Mouse (Mus musculus): Measurements from ENCODE around the gene Lyrm9. TPM values are rescaled to one million over a fixed set of nuclear protein-coding genes. Genes with fewer than 3 reads are reported as not detected.

The Lyrm9 gene
- 7.6 and 15.3 TPM in 2 replicates for polyA plus RNA-seq (2012; rRNA removed)

- Histone ChIP-seq H3K4me1 (ENCODE audit: control insufficient read depth, insufficient read depth, low read length) (peaks cover 5% of the 10 kb centered on the region), H3K4me3 (replicated peaks; ENCODE audit: extremely low read depth, low read depth, low read length) (peak within 1 kb of the TSS; percentile 54)
- TF ChIP-seq POLR2A (IDR thresholded peaks at IDR 0.05; ENCODE audit: borderline replicate concordance, extremely low read depth, low read depth, low read length) (peak; percentile 66; the same call in 1 of the 2 replicates), CTCF (IDR thresholded peaks at IDR 0.05; ENCODE audit: insufficient read depth, low read length) (peak; percentile 56)
- DNase-seq = peak; percentile 99
- WGBS = under 1% methylated on average over 50 of the region's 51 CpGs
Measured at GRCm38 (mm10) chr11:78826442-78827013, at the start of gene Lyrm9. Gene Lyrm9 (plus strand): TSS chr11:78826584.

GRCm38 (mm10) chr11:78777851-78778680 lies 48.3 kb upstream of the Lyrm9 start:
- H3K4me3 ChIP-seq (replicated peaks; ENCODE audit: extremely low read depth, low read depth, low read length) = no peak overlapping the region
- WGBS = 64% methylated on average over 10 of the region's 10 CpGs
- DNase-seq = no peak
- no peak for TF ChIP-seq POLR2A (IDR thresholded peaks at IDR 0.05; ENCODE audit: borderline replicate concordance, extremely low read depth, low read depth, low read length)
- no peak for TF ChIP-seq CTCF (IDR thresholded peaks at IDR 0.05; ENCODE audit: insufficient read depth, low read length)
- no peaks in the 10 kb centered on the region for H3K4me1 ChIP-seq (ENCODE audit: control insufficient read depth, insufficient read depth, low read length)

- Histone ChIP-seq H3K4me3 (replicated peaks; ENCODE audit: extremely low read depth, low read depth, low read length) (no peak overlapping the region), H3K4me1 (ENCODE audit: control insufficient read depth, insufficient read depth, low read length) (no peaks in the 10 kb centered on the region)
- no peak for DNase-seq
- TF ChIP-seq POLR2A (IDR thresholded peaks at IDR 0.05; ENCODE audit: borderline replicate concordance, extremely low read depth, low read depth, low read length) (no peak), CTCF (IDR thresholded peaks at IDR 0.05; ENCODE audit: insufficient read depth, low read length) (no peak)
- WGBS = 90% methylated on average over 3 of the region's 3 CpGs
Measured at GRCm38 (mm10) chr11:78780002-78780401, 46.4 kb upstream of the Lyrm9 start.

DNA sequence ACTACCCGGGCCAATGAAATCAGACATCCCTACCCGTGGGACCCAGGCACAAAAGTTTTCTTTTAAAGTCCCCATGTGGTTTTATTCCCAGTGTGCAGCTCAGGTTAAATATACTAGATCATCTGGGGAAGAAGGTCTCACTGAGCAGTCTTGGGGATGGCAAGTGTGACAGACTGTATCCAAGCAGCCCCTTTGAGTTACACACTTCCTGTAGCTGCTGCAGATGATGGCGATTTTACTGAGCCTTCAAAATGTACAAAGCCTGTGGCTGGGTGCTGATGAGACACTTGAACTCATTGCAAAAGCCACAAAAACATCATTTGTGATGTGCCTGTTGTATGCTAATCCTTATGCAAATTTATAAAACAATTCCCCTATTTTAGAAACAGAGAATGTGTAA lies 45.8 kb upstream of the Lyrm9 start:
- H3K4me3 ChIP-seq (replicated peaks; ENCODE audit: extremely low read depth, low read depth, low read length) = no peak overlapping the region
- H3K4me1 ChIP-seq (ENCODE audit: control insufficient read depth, insufficient read depth, low read length) = no peaks in the 10 kb centered on the region
- DNase-seq = no peak
- 65% methylated on average over 3 of the region's 3 CpGs for WGBS
- TF ChIP-seq POLR2A (IDR thresholded peaks at IDR 0.05; ENCODE audit: borderline replicate concordance, extremely low read depth, low read depth, low read length) = no peak
- TF ChIP-seq CTCF (IDR thresholded peaks at IDR 0.05; ENCODE audit: insufficient read depth, low read length) = no peak

DNA sequence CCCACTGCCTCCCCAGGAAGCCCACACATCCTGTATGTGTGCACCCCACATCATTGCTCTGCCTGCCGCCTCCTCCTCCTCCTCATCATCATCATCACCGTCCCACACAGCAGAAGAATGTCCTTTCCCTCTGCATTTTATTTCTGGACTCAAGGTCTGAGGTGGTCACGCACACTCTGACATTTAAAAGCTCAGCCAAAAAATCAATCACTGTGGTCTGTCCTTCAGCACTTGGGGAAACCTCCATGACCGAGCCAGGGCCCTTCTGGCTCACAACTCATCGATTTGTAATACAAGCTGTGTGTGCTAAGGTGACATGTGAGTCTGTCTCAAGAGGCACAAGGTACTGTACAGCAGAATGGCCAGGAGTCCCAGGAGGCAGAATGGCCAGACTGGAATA lies 44.1 kb upstream of the Lyrm9 start:
- TF ChIP-seq CTCF (IDR thresholded peaks at IDR 0.05; ENCODE audit: insufficient read depth, low read length) (no peak), POLR2A (IDR thresholded peaks at IDR 0.05; ENCODE audit: borderline replicate concordance, extremely low read depth, low read depth, low read length) (no peak)
- WGBS = 60% methylated on average over 5 of the region's 5 CpGs
- H3K4me1 ChIP-seq (ENCODE audit: control insufficient read depth, insufficient read depth, low read length) = no peaks in the 10 kb centered on the region
- H3K4me3 ChIP-seq (replicated peaks; ENCODE audit: extremely low read depth, low read depth, low read length) = no peak overlapping the region
- no peak for DNase-seq

DNA sequence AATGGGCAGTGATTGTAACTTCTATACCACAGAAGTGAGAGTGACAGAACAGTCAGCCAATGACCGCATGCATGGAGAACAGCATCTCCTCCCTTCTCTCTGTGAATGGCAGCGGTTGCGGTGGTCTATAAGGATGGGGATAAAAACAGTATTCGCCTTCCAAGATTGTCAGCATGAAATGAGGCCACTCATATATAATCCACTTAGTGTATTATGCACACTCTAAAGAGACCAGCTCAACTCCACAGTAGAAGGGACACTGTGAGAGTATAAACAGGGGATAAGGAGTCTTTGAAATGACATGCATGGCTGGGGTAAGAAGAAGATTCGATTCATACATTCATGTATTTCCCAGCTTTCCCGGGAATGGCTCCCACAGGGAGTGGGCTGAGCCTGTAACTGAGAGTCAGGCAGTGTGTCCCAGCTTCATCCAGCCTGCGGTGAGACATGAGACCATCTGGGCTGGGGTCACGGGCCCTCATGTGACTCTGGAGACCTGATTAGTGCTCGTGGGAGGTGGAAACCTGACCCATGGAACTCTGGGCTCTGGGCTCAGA lies 43.5 kb upstream of the Lyrm9 start:
- TF ChIP-seq CTCF (IDR thresholded peaks at IDR 0.05; ENCODE audit: insufficient read depth, low read length) (no peak), POLR2A (IDR thresholded peaks at IDR 0.05; ENCODE audit: borderline replicate concordance, extremely low read depth, low read depth, low read length) (no peak)
- DNase-seq = no peak
- no peaks in the 10 kb centered on the region for H3K4me1 ChIP-seq (ENCODE audit: control insufficient read depth, insufficient read depth, low read length)

GRCm38 (mm10) chr11:78786013-78786431 lies 40.4 kb upstream of the Lyrm9 start:
- TF ChIP-seq CTCF (IDR thresholded peaks at IDR 0.05; ENCODE audit: insufficient read depth, low read length) (no peak), POLR2A (IDR thresholded peaks at IDR 0.05; ENCODE audit: borderline replicate concordance, extremely low read depth, low read depth, low read length) (no peak)
- Histone ChIP-seq H3K4me1 (ENCODE audit: control insufficient read depth, insufficient read depth, low read length) (no peaks in the 10 kb centered on the region), H3K4me3 (replicated peaks; ENCODE audit: extremely low read depth, low read depth, low read length) (no peak overlapping the region)
- 51% methylated on average over 7 of the region's 7 CpGs for WGBS
- DNase-seq = no peak

More for the DNA sequence above, 43.5 kb upstream of the Lyrm9 start:
- WGBS = 79% methylated on average over 9 of the region's 9 CpGs
- H3K4me3 ChIP-seq (replicated peaks; ENCODE audit: extremely low read depth, low read depth, low read length) = no peak overlapping the region

GRCm38 (mm10) chr11:78789370-78790060 lies 36.9 kb upstream of the Lyrm9 start:
- Histone ChIP-seq H3K4me1 (ENCODE audit: control insufficient read depth, insufficient read depth, low read length) (no peaks in the 10 kb centered on the region), H3K4me3 (replicated peaks; ENCODE audit: extremely low read depth, low read depth, low read length) (no peak overlapping the region)
- DNase-seq = no peak
- no peak for TF ChIP-seq POLR2A (IDR thresholded peaks at IDR 0.05; ENCODE audit: borderline replicate concordance, extremely low read depth, low read depth, low read length)
- TF ChIP-seq CTCF (IDR thresholded peaks at IDR 0.05; ENCODE audit: insufficient read depth, low read length) = no peak
- 87% methylated on average over 11 of the region's 11 CpGs for WGBS

DNA sequence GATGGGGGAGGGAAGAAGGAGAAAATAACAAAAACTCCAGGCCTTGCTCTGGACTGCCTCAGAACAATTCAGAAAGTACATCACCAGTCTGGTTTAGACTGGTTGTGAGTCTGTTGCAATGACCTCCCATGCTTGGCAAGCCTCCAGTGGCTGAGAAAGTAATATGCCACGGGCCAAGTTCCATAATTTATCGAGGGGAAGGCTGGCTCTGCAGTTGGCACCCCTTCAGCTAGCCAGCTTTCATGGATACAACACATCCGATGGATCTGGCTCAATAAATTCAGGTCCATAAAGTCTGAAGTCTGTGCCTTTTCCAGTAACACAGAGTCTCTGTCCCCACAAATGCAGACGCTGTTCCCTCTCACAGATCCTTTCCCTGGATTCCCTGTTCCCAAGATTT lies 34.8 kb upstream of the Lyrm9 start:
- no peak for TF ChIP-seq POLR2A (IDR thresholded peaks at IDR 0.05; ENCODE audit: borderline replicate concordance, extremely low read depth, low read depth, low read length)
- TF ChIP-seq CTCF (IDR thresholded peaks at IDR 0.05; ENCODE audit: insufficient read depth, low read length) = no peak
- 25% methylated on average over 4 of the region's 4 CpGs for WGBS
- no peaks in the 10 kb centered on the region for H3K4me1 ChIP-seq (ENCODE audit: control insufficient read depth, insufficient read depth, low read length)
- no peak overlapping the region for H3K4me3 ChIP-seq (replicated peaks; ENCODE audit: extremely low read depth, low read depth, low read length)
- DNase-seq = peak; percentile 53

Measured in lung, adult 2 months (tissue).